Mouse (Mus musculus) left cerebral cortex, postnatal 25 days (tissue): ENCODE measurements around the gene Nacad. TPM values are rescaled to one million over a fixed set of nuclear protein-coding genes. Genes with fewer than 3 reads are reported as not detected.
"Not testable (repeated sequence)": the region's sequence is repeated elsewhere in the genome, so short reads cannot be mapped to it uniquely, and the experiment has no call there.

Experiments
- DNase-seq, 2 experiments: peaks; one replicate each; pipeline ENCODE4 v3.0.0; 2022; ENCODE audit warnings: low spot score in 2 of 2, mixed read lengths in 1 of 2
- intact Hi-C: fragments of 180-260 bp; cut with DNase I; formaldehyde crosslinking; loops from one replicate; pipeline ENCODE4 v1.15.1; 2025
- total RNA-seq, 2 experiments: library from RNA; stranded (reverse); gene quantifications; 2 replicates each; pipeline ENCODE4 v1.2.3; 2021

Nacad gene
- total RNA-seq = 10 to 100 TPM; 42.4 to 46.6 TPM

DNA sequence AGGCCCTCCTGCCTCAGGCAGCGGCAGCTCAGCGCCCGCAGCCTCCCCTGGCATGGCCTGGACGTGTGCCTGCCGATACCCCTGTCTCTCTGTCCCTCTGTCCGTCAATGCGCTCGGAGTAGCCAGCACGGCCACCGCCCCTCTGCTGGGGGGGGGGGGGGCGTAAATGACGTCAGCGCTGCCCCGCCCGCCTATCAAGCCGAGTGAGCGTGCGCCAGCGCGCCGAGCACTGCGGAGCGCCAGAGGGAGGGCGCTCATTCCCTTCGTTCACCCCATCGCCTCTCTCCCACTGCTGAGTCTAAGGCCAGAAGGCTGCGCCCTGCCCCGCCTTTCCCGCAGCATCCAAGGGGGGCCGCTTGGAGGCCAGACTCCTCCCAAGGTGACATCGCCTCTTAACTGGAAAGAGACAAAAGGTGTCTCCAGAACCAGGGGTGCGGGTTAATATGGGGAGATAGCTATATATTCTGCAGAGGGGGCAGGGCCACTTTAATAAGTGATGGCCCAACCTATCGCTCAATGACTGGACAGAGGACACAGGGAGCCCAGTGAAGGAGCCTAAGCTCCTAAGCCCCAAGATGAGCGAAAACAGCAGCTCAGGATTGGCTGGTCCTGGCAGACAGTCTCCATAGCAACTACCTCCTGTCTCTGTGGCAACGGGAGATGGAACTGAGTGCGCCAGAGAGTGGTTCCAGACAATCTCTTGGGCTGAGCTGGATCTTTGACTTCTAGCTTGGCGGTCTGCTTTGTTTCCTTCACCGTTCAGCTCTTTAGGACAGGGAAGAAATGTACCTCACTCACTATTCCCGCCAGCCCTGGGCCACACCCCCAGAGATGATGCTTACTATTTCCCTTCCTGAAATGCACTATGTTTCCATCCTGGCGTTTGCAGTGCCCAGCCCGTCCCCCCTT lies at the start of gene Nacad:
Nacad (minus strand) TSS at position 563 of the 909 bp plus-strand sequence.
- DNase-seq = peak; percentile 82 to 93
- intact Hi-C loops = loop anchor here (2.0 kb wide), 1 partner anchor 59 kb away; the partner anchor contains the start of gene Ccm2

DNA sequence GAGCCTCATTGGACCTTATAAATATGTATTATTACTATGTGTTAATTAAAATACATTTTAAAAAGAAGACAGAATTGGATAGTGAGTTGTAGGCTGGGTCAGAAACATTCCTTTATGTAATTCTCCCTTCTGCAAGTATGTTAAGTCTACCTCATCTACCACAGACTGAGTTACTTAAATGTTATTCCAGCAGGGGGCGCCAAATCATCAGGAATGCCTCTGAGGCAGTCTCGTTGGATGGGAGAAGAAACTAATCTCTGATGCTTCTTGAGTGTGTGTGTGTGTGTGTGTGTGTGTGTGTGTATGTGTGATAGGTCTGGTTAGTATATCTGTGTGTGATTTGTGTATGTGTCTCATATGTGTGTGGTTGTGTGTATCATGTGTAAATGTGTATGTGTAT lies 49.0 kb upstream of the Nacad start:
- intact Hi-C loops = loop anchor here (1.0 to 10.0 kb wide), 5 partner anchors 114 to 547 kb away; partner anchors contain the start of gene Adcy1
- peak; percentile 89 to 94 for DNase-seq

DNA sequence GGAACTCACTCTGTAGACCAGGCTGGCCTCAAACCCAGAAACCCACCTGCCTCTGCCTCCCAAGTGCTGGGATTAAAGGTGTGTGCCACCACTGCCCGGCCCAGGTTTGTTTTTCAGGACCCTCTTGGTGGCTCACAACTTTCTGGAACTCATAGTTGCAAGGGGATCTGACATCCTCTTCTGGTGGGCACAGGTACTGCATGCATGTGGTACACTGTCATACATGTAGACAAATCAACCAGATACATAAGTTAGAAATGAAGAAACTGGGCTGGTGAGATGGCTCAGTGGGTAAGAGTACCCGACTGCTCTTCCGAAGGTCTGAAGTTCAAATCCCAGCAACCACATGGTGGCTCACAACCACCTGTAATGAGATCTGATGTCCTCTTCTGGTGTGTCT lies 47.1 kb upstream of the Nacad start:
- intact Hi-C loops = loop anchor here (10.0 kb wide), 1 partner anchor 412 kb away; the partner anchor contains the start of gene Adcy1
- DNase-seq = not testable (repeated sequence)

DNA sequence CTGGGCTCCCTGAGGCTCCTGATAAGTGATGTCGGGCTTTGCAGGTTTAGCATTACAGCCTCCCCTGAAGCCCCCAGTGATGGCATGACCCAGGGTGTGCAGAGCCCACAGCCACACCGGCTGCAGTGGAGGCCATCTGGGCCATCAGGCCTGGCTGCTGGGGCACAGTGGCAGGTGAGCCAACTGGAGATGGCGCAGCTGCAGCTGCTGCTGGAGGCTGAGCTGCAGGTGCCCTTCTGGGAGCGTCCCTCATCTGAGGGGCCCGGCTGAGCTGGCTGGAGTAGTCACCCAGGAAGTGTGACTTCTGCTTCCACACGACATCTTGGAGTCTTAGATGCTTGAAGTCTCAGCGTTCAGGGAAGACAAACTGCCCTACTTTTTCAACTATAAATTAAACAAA lies 44.7 kb upstream of the Nacad start:
- no peak for DNase-seq
- intact Hi-C loops = loop anchor here (10.0 kb wide), 1 partner anchor 414 kb away; the partner anchor contains the start of gene Adcy1

DNA sequence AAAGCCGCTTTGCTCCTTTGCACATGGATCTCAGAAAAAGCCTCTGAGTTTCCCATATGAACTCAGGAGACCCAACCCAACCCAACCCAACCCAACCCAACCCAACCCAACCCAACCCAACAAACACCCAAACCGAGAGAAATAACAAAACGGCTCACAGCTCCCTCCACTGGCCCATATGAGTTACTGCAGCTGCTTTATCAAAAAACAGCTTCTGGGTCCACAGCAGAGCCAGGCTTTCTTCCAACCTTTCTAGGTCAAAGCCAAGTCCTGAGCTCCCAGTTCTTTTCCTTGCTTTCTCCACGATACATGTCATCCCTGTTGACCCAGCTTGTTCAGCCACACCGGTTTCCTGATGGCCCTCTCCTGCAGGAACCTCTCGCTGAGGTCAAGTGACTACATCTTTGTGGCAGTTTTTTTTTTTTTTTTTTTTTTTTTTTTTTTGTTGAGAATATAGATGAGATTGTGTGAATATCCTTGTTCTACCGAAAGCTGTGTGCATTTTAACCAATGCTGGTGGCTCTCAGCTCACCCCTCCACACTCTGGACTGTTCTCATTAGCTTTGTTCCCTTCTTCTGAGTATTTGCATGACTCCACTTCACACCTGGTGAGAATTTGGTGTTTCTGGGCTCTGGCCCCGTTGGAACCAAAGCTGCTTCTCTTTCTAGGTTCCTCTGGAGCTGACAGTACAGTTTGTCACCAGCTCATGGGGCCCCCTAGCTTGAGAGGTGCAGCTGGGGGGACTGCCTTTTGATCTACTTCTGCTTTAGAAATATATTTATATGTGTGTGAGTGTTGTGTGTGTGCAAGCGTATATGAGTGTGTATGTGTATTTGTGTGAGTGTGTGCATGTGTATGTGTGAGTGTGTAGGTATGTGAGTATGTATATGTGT lies 42.2 kb upstream of the Nacad start:
- no peak for DNase-seq
- intact Hi-C loops = no loop called here

DNA sequence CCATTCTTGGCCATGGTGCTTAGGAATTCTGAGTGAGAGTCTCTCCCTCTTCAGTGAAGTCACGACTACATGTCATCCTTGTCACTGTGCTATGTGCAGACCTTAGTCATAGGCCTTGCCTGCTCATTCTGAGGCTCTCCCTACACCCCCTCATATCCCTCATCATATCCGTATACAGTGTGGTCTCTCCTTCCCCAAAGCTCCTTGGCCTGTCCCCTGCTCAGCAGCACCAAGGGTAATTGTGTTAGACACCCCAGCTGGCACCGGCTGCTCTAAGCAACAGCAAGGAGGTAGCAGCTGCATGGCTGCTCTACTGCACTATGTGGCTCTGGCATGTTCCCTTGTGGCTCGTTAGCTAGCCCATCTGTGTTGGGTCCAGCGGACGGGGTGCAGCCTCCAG lies 38.7 kb upstream of the Nacad start:
- peak in 1 of 2 experiments; percentile 32 for DNase-seq
- intact Hi-C loops = no loop called here

DNA sequence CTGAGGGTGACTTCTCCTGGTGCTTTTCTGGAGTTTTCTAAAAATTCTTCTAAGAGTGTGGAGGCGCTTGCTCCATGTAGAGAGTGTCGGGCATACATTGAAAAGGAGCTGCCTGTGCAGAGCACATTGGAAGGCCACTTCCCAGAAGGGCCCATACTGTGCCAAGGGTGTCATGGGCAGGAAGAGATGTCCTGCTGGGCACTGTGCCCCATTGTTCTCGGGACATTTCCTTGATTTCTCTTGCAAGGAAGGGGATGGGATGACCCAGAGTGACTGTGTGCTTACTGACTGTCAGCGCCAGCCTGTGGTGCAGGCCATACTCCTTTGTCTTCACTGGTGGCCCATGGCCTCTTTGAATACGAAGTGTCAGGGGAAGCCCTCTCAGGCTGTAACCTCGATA lies 33.2 kb upstream of the Nacad start:
- intact Hi-C loops = no loop called here
- no peak for DNase-seq

DNA sequence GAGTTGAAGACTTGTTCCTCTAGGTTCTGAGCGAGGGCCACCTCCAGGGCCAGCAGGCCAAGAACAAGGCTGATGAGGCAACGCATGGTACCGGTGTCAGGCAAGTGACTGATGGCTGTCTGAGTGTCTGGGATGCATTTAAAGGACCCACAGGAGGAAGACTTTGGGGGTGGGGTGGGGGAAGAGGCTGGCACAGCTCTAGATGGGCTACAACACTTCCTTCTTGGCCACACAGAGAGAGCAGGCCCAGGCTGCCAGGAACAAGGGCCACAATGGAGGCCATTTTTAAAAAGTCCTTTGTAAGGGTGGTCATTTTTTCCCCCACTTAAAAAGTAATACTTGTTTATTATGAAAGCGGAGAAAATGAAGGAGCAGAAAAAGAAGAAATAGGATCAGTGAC lies 32.7 kb upstream of the Nacad start, which contains the start of gene Wap:
Wap (minus strand) TSS at position 101 of the 400 bp plus-strand sequence.
- no peak for DNase-seq
- intact Hi-C loops = no loop called here

DNA sequence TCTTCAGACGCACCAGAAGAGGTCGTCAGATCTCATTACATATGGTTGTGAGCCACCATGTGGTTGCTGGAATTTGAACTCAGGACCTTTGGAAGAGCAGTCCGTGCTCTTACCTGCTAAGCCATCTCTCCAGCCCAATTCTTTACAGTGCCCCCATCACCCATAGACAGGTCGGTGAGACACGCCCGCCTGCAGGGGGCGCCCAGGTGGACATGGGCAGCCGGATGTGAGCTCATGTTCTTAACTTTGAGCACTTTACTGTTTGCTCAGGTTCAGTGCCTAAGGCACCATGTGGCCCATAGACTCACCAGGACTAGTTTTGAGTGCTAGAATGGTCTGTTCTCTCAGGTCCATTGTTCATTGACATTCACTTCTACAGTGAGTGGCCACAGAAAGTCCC lies 30.3 kb upstream of the Nacad start:
- intact Hi-C loops = no loop called here
- DNase-seq = no peak

DNA sequence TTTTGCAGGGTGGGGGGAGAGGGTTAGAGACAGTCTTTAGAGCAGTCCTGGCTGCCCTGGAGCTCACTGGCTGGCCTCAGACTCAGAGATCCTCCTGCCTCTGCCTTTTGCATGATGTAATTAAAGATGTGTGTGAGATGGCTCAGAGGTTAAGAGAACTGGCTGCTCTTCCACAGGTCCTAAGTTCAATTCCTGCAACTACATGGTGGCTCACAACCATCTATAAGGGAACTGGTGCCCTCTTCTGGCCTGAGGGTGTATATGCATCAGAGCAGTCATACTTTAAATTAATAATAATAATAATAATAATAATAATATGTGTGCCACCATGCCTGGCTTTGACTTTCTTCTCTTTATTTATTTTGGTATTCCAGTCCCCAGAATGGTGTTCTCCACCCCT lies 23.8 kb upstream of the Nacad start:
- intact Hi-C loops = loop anchor here (5.0 kb wide), 1 partner anchor 162 kb away; no protein-coding TSS in a partner anchor
- no peak for DNase-seq

DNA sequence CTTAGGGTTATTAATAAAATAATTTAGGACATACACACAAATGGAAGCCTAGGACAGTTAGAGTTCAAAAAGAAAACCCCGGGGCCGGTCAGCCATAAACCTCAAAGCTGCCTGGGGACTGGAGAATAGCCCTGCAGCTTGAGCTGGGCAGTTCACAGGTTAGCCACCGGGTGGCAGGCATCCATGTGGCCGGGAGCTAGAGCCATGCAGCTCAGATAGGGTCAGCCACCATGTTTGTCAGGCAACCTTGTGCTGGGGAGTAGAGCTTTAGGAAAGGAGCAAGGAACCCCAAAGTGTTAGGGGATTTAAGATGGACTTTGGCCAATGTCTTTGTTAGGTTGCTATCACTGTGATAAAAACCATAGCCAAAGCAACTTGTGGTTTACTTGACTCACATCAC lies 22.7 kb upstream of the Nacad start:
- intact Hi-C loops = loop anchor here (5.0 kb wide), 1 partner anchor 161 kb away; no protein-coding TSS in a partner anchor
- peak in 1 of 2 experiments; percentile 33 for DNase-seq

DNA sequence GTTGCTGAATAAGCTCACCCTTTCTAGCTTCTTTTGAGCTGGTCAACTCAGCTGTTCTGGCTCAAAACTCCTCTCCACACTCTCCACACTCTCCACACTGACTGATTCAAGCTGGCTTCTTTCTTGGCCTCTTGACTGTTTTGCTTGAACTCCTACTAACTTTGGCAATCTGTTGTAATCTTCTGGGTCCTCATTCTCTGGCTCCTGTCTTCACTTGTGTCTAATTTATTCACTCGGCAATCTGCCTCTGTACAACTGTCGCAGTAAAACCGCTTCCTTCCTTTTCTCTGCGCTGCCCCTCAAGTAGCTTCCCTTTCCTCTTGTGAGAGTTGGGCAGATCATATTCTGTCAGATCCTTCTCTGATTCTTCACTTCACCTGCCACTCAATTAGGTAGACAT lies 21.9 kb upstream of the Nacad start:
- intact Hi-C loops = loop anchor here (2.0 to 5.0 kb wide), 2 partner anchors 81 to 160 kb away; partner anchors contain the start of gene Ccm2
- no peak for DNase-seq

DNA sequence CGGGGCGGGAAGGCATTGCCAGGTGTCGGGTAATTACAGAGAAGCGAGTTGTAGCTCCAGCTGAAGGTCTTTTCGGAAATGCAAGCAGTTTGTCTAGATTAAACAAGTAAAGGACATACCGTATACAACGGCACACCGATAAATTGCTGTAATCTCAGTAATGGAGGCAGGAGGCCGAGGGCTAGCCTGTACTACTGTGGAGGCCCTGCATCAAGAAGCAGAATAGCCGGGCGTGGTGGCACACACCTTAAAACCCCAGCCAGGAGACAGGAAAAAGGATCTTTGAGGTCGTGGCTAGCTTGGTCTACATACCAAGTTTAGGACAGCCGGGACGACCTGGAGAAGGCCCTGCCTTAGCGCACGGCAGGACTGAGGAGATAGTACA lies 20.5 kb upstream of the Nacad start:
- intact Hi-C loops = loop anchor here (2.0 to 5.0 kb wide), 2 partner anchors 80 to 159 kb away; partner anchors contain the start of gene Ccm2

DNA sequence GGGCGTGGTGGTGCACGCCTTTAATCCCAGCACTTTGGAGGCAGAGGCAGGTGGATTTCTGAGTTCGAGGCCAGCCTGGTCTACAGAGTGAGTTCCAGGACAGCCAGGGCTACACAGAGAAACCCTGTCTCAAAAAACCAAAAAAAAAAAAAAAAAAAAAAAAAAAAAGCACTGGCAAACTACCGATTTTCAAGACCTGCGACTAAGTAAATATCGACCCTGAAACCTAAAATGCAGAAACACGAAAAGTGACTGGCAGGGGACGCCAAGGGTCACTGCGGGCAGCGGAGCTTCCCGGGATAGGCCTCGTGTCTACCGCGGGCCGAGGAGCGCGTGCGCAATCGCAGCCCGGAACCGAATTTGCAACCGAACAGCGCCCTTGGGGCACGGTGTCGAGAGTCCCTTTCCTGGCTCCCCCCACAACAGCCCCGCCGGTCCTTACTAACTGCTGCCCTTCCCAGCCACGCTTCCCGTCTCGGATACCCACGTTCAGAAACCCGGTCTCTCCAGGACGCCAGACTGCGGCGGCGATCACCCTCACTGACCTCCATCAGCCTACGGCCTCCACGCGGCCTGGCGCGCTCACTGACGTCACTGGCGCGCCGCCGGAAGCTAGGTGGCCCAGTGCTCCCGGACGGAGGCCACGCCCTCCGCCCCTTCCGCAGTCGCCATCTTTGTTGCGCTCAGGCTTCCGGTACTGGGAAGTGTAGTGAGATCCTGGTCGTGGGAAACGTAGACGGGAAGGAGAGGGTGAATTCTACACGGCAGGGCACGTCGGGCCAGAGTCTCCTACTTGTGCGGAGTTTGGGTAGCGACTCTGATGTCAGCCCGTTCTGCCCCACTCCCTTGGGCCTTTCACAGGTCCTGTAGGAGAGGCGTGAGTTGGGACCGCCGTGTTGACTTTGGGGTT lies 19.9 kb upstream of the Nacad start, which contains the start of gene Tbrg4:
Tbrg4 (minus strand) TSS at position 590 of the 910 bp plus-strand sequence.
- intact Hi-C loops = loop anchor here (2.0 to 5.0 kb wide), 2 partner anchors 79 to 158 kb away; partner anchors contain the start of gene Ccm2
- DNase-seq = peak; percentile 95 to 96

More for the DNA sequence above, 20.5 kb upstream of the Nacad start:
- DNase-seq = no peak

DNA sequence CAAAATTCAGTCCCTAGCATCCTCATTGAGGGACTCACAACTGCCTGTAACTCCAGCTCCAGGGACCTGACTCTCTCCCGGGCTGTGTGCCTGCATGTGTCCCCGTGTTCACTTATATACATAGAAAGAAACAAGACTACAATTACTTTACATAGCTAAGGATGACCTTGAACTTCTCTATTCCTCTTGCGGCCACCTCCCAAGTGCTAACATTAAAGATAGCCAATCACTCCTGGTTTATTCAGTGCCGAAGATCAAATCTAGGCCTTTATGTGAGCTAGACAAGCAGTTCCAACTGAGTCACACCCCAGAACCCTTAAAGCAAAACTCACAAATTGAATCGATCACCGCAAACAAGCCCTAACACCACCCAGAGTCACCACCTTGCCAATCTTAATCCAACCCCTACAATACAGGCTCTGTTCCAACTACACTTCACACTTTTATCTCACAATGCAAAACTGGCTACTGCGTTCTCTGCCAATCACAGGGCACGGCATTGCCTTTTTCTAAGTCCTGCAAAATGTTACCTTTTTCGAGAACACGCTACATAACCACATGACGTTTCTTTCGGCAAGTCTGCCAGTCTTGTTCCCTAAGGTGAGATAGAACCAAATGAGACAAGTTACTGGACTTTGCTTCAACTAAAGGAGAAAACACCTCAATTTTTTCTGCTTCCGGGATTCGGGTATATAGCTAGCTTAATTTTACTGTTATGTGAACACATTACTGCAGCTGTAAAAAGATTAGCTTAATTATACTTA lies 18.9 kb upstream of the Nacad start:
- no peak for DNase-seq
- intact Hi-C loops = loop anchor here (5.0 kb wide), 1 partner anchor 158 kb away; no protein-coding TSS in a partner anchor

DNA sequence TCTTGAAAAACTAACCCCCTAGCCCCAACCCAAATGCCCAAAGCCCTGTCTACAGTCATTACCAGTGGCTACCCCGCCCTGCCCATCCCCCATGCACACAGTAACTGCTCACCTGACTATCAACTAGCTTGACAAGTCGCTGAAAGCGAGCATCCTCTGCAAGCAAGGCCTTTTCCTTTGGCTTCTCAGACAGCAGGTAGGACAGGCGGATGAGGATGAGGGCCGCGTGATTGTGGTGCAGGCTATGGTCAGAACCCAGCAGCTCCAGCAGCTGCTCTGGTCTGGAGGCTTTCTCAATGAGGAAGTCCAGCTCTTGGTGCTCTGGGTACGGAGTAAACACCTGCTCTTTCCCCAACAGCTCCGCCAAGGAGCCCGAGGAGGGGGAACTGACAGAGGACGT lies 17.9 kb upstream of the Nacad start:
- intact Hi-C loops = no loop called here
- no peak for DNase-seq

DNA sequence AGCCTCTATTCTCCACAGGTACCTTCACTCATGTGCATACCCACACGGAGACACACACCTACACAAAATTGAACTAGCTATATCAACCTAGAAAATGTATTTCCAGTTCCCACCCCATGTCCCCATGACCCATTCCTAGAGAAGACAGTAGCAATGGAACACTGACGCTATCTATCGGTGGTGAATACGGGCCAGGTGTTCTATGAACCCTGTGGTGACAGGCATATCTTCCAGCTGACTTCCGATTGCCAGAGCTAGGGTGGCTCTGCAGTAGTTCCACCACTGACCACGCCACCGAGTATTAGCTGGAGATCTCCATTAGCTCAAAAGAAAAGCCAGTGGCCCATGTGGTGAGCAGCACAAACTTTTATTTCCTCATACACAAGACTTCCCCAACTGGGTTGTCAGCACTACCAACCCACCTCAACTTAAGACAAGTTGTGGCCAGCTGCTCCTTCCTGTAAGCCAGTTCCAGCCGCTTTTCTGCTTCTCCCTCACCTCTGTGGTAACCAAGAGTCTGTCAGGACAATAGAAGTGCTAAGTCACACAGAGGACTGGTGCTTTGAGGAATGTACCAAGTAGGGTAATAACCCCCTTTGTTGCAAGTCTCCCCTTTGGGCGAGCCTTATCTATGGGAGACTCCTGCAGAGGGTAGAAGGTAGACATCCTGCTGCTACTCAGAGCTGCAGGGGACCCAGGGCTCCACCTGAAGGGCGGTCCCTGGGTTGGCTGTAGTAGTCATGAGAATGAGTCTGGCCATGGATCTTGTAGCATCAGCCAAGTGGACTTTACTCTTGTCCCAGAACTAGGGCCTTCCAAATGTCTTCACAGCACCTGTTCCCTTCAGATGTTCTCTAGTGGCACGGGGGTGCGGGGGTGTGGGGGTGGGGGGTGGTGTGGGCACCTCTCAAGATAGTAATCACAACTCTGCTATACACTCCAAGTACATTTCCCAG lies 9.7 kb upstream of the Nacad start:
- no peak for DNase-seq
- intact Hi-C loops = no loop called here
